Mouse (Mus musculus): ENCODE results near the gene Ebf1.

Gene Ebf1

GRCm38 (mm10) chr11:44837592-44837991, 220.5 kb downstream of the Ebf1 start:
- no peak for DNase-seq (ENCODE audit: low spot score in 2 of 2)

- no peak for DNase-seq (ENCODE audit: low spot score in 2 of 2)
Observed at GRCm38 (mm10) chr11:44841127-44842056, 224.3 kb downstream of the Ebf1 start.

DNA sequence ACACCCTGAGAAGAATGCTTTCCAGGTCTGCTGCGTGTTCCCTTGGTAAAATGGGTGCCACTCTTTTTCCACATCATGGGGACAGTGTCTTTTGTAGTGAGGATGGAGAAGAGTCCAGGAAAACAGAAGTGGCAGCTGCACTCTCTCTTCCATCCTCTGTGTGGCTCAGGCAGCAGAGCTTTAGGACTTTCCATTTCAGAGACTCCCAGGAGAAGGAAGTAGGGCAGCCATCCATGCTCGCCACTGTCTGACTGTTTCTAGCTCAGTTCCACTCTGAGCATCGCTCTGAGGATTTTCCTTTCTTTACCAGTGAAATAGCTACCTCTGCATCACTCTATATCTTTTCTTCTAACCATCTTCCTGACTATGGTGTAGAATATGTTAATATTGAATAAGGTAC, 234.8 kb downstream of the Ebf1 start:
- no peak for DNase-seq (ENCODE audit: low spot score in 2 of 2)

DNA sequence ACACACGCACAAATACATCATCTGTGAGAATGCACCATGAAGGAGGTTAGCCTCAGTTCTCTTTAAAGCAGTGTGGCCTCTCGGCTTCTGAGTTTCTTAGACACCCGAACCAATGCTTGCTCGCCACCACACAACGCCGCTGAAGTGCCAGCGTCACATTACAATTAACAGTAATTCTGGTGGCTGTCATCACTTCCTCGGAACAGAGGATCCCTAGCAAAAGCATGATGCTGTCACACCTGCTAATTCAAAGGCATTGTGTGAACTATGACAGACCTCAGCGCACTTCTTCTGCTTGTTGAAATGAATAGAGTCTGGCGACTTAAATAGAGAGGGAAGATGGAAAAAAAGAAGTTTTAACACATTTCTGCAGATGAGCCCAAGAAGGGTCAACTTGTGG, 235.8 kb downstream of the Ebf1 start:
- no peak for DNase-seq (ENCODE audit: low spot score in 2 of 2)

GRCm38 (mm10) chr11:44854496-44854895, 237.4 kb downstream of the Ebf1 start:
- DNase-seq (ENCODE audit: low spot score in 2 of 2): no peak

DNA sequence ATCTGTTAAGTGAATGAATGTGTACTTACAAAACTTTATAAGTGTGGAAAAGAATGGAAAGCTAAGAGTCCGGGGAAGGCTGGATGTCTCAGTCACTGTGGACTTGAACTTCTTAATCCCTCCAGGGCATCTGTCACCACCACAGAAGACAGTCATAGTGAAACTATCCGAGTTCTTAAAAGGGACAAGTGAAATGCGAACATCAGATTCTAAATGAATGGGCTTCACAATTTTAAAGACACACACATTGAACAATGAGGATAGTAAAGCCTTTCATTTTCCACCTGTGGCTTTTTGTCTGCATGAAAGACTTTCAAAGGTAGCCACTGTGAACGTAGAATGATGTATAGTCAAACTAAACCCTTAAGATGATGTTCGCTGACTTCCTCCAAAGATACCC, 244.0 kb downstream of the Ebf1 start:
- no peak for DNase-seq (ENCODE audit: low spot score in 2 of 2)

GRCm38 (mm10) chr11:44863910-44864309, 246.8 kb downstream of the Ebf1 start:
- DNase-seq (ENCODE audit: low spot score in 2 of 2): no peak

DNA sequence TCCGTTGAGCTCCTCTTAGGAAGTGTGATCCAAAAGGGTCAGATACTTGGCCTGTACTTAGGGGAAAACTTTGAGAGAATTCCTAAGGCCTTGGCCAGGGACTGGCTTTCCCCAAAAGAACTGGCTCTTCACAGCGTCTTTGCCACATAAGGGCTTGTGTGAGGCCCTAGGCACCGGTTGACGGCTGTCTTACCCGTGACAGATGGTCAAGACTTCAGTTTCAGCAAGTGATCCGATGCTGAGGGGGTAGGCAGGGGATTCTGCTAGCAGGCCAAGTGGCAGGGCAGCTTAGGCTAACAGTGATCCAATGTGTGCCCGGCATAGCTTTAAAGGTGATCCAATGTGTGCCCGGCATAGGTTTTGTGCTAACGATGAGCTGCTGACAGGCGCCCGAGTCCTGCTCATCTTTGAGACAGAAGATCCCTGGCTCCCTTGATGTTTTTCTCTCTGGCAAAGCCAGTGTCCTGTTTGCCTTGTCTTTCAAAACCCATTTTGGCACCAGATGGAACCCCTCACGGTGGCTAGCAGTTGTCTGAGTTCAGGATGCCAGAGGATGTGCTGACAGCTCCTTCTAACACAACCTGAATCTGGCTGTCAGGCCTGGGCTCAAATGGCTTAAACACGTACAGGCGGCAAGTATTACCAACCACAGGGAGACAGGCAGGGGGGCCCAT, 249.5 kb downstream of the Ebf1 start:
- DNase-seq (ENCODE audit: low spot score in 2 of 2): no peak

GRCm38 (mm10) chr11:44867433-44867832, 250.3 kb downstream of the Ebf1 start:
- DNase-seq (ENCODE audit: low spot score in 2 of 2): no peak

- DNase-seq (ENCODE audit: low spot score in 2 of 2): no peak
Observed at GRCm38 (mm10) chr11:44873876-44874275, 256.8 kb downstream of the Ebf1 start.

DNA sequence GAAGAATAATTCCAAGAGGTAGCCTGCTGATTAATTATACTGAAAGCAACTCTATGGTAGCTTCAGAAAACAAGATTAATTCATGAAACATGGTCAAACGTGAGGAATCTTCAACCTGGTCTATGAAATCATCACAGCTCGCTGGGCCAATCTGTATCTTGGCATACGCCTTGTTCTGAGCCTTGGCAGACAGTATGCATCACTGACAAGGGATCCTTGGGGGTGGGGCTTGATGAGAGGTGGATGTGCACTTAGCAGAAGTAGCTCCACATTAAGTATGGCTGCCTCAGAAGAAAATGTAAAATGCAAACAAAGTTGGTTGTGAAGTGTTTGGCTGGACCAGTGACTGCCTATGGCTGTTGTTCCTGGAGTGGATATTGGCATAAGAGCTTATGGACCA, 258.1 kb downstream of the Ebf1 start:
- no peak for DNase-seq (ENCODE audit: low spot score in 2 of 2)

GRCm38 (mm10) chr11:44881056-44881683, 264.1 kb downstream of the Ebf1 start:
- DNase-seq (ENCODE audit: low spot score in 2 of 2): no peak

GRCm38 (mm10) chr11:44882476-44882970, 265.4 kb downstream of the Ebf1 start:
- no peak for DNase-seq (ENCODE audit: low spot score in 2 of 2)

GRCm38 (mm10) chr11:44884337-44884736, 267.2 kb downstream of the Ebf1 start:
- no peak for DNase-seq (ENCODE audit: low spot score in 2 of 2)

- DNase-seq (ENCODE audit: low spot score in 2 of 2): no peak
Observed at GRCm38 (mm10) chr11:44886897-44887296, 269.8 kb downstream of the Ebf1 start.

- DNase-seq (ENCODE audit: low spot score in 2 of 2): no peak
Observed at GRCm38 (mm10) chr11:44887691-44888090, 270.6 kb downstream of the Ebf1 start.

DNA sequence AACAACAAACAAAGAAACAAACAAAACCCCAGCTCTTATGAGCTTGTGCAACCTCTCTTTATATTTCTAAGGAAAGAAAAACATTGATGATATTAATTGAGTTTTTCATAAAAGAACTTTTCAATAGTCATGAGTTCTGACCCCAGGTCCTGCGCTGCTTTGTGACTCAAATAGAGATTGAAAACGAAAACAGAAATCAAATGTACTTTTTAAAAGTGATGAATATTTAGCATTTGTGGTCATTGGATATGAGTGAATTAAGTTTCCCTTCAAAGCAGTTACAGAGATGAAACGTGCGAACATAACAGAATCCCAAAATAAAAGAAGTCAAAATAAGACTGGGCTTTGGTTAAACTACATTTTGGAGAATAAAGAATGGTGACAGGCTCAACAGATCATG, 271.3 kb downstream of the Ebf1 start:
- DNase-seq (ENCODE audit: low spot score in 2 of 2): no peak

DNA sequence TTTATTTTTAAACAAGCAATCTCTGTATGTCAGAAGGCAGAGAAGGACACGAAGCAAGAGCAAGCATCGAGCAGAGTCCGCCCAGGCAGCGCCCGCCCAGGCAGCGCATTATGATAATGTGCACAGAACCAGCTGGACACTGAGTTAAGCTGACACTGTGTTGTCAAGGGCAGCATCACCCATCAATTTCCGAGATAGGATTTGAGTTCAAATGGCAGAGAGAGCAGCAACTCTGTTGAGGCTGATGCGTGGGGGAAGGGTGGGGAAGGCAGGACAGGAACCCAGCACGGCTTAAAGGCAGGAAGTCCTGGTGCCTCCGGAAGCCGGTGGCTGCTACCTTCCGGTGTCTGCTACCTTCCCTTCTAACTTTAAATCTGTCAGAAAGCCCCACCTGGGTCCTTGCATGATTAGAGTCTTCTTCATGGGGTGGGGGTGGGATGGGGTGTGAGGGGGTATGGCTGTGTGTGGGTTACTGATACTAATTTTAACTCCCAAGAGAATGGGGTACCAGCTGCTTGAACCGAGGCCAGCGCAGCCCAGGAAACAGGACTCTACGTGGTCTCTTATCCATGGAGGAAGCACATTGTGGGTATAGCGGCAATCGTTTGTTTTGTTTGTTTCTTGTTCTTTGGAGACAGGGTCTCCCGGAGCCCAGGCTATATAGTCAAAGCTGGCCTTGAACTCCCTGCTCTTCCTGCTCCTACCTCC, 275.9 kb downstream of the Ebf1 start:
- DNase-seq (ENCODE audit: low spot score in 2 of 2): no peak

- no peak for DNase-seq (ENCODE audit: low spot score in 2 of 2)
Observed at GRCm38 (mm10) chr11:44893986-44894385, 276.9 kb downstream of the Ebf1 start.

DNA sequence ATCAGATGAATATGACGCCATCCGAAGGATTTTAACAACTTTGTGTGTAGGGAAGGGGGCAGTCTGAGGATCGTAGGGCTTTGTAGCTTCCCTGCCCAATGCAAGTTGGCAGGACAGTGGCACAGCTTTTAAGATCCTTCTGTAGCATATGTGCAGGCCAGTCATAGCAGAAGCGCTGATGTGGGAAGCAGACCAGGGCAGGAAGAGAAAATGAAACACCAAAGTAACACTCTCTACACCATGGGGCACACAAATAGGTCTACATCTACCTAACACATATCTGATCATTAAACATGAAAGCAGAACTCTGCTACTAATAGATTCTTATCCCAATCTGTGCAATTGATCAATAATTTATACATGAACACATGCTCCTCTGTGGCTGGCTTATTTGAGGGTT, 277.7 kb downstream of the Ebf1 start:
- no peak for DNase-seq (ENCODE audit: low spot score in 2 of 2)

DNA sequence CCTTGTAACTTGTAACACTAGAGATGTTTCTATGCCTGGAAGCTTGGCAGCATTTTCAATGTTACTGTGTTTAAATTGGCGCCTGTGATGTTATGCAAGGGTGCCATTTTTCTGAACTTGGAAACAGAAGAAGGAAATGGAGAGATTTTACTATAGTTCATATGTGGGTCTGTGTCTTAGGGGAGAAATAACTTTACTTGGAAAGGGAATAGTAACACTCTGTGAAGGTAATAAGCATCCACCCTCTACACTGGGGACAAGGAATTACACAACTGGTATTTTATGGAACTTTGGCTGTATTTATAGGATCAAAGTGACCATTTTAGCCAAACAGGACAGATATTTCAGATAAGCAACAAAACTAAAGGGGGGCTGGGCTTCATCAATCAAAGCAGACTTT, 278.8 kb downstream of the Ebf1 start:
- DNase-seq (ENCODE audit: low spot score in 2 of 2): no peak

DNA sequence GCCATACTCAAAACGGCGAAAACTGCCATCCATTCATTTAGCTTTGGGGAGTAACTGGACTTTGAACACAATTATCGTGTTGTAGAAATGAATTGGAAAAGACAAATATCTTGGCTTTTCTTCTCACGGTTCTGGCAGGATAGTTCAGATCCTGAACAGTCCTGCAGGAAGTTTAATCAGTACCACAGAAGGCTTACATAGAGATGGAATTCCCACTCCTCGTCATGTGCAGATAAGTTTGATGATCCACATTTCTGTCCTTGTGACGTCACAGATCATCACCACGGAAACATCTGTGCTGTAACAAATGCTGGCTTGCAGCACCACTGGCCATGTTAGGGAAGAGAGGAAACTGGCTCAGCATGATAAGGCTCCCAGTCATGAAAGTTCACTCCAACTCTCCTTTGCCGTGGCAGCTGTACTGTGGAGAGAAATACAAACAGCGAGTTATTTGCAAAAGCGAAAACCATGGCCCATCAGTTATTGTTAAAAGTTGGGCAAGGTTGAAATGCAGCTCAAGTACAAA, 280.1 kb downstream of the Ebf1 start:
- DNase-seq (ENCODE audit: low spot score in 2 of 2): no peak
